Mouse (Mus musculus) forebrain, embryonic 12.5 days (tissue): ENCODE results near the gene Ankef1. TPM values are rescaled to one million over a fixed set of nuclear protein-coding genes. Genes with fewer than 3 reads are reported as not detected.

ENCODE experiments used
- ATAC-seq: fragments of 200-750 bp; cut with Nextera tagmentation; 2 replicates; pipeline ENCODE4 v1.8.0; 2017; ENCODE audit warnings: moderate TSS enrichment; ENCODE audit not compliant: low FRiP score
- H3K27ac ChIP-seq: fragments of 300-500 bp; sonication (generic); 2 replicates; pipeline ENCODE4 v1.5.1; 2016; ENCODE audit warnings: mild to moderate bottlenecking
- H3K27me3 ChIP-seq: fragments of 300-500 bp; sonication (generic); 2 replicates; pipeline ENCODE4 v1.6.1; 2016; ENCODE audit warnings: mild to moderate bottlenecking
- H3K36me3 ChIP-seq: fragments of 300-500 bp; sonication (generic); replicated peaks from 2 replicates; pipeline ENCODE4 v1.6.1; 2016; ENCODE audit warnings: mild to moderate bottlenecking
- H3K4me1 ChIP-seq: fragments of 300-500 bp; sonication (generic); 2 replicates; pipeline ENCODE4 v1.6.1; 2016
- H3K4me2 ChIP-seq: fragments of 300-500 bp; sonication (generic); 2 replicates; pipeline ENCODE4 v1.6.1; 2016; ENCODE audit warnings: mild to moderate bottlenecking, moderate library complexity
- H3K4me3 ChIP-seq: fragments of 300-500 bp; sonication (generic); replicated peaks from 2 replicates; pipeline ENCODE4 v1.5.1; 2016; ENCODE audit warnings: mild to moderate bottlenecking
- H3K9ac ChIP-seq: fragments of 300-500 bp; sonication (generic); 2 replicates; pipeline ENCODE4 v1.6.1; 2016; ENCODE audit warnings: mild to moderate bottlenecking
- H3K9me3 ChIP-seq: fragments of 300-500 bp; sonication (generic); 2 replicates; pipeline ENCODE4 v1.6.1; 2016
- WGBS: fragments of 180-500 bp; shearing (Covaris S2); methylation state at CpG from one replicate; pipeline ENCODE4 v1.1.7; 2016; 5-methylcytosine and 5-hydroxymethylcytosine counted together
- polyA plus RNA-seq: library from polyadenylated mRNA; unstranded; fragments of >200 nt; fragmentation: Nextera tagmentation; extraction: Ambion mirVana; gene quantifications from 2 replicates; pipeline ENCODE4 v1.2.1, GENCODE M21; 2016

Ankef1 gene
- polyA plus RNA-seq, 1 experiment from 2014 or later: 0.66 TPM

DNA sequence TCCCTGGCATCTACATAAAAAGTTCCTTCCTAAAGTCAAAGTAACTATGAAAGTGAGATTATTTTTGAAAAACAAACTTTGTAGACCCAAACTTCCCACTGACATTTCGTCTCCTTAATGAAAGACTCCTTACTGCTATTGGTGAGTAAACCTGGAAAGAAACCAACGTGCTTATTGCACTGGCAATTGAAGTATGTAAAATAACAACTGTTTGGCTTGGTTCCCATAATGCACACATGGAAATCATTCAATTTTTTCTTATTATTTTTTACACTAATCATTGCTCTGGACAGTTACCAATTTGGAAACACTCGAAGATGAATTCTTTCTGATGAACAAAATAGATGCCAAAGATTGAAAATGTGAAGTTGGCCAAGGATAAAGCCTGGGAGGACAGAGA is 12.1 kb downstream of the Ankef1 start:
- no peaks in the 10 kb centered on the region for H3K9me3 ChIP-seq
- ATAC-seq: no peak
- no peak overlapping the region for H3K9ac ChIP-seq
- H3K4me1 ChIP-seq: peaks cover 7% of the 10 kb centered on the region
- H3K27ac ChIP-seq: no peak overlapping the region
- H3K36me3 ChIP-seq: no peaks in the 10 kb centered on the region
- H3K4me2 ChIP-seq: no peak overlapping the region
- no peaks in the 10 kb centered on the region for H3K27me3 ChIP-seq
- H3K4me3 ChIP-seq: no peak overlapping the region
- 89% methylated on average over 3 of the region's 3 CpGs for WGBS

DNA sequence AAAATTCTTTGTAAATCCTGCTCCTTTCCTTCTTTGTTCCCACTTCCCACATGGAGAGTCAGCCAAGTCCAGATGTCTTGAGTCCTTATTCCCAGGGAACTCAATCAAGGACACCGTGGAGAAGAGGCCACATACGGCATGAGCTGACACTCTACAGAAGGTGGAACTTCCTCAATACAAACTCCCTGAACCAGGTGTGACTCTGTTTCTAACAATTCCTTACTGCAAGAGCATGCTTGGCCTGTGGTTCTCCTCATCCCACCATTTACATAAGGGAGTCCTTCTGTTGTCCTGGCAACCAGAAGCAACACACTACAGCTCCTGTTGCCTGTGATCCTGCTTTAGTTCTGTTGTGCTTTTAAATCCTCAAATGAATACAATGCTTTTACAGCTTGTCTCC is 13.8 kb downstream of the Ankef1 start:
- H3K4me2 ChIP-seq: no peak overlapping the region
- no peaks in the 10 kb centered on the region for H3K36me3 ChIP-seq
- no peak overlapping the region for H3K9ac ChIP-seq
- WGBS: 90% methylated on average over 2 of the region's 2 CpGs
- H3K27ac ChIP-seq: no peak overlapping the region
- no peaks in the 10 kb centered on the region for H3K9me3 ChIP-seq
- ATAC-seq: no peak
- H3K27me3 ChIP-seq: no peaks in the 10 kb centered on the region
- H3K4me1 ChIP-seq: peaks cover 7% of the 10 kb centered on the region
- H3K4me3 ChIP-seq: no peak overlapping the region

DNA sequence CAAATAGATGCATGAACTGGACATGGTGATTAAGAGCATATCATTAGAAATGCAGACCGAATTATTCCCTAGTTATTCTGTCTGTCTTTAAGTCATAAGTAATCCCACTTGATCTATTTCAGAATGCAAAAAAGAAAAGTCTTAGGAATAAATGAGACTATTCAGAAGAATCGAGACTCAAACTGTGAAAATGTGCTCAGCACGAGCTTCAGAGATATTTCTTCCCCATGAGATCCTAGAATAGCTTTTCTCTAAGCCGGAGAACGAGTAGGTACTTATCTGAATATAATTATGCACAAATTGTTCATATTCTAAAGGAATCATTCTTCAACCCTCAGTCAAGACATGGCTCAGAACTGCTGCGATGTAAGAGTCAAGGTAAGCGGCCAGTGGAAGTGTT is 27.2 kb downstream of the Ankef1 start:
- Histone ChIP-seq H3K9ac (no peak overlapping the region), H3K27ac (no peak overlapping the region), H3K4me2 (no peak overlapping the region), H3K36me3 (no peaks in the 10 kb centered on the region), H3K4me1 (no peaks in the 10 kb centered on the region), H3K4me3 (no peak overlapping the region), H3K27me3 (no peaks in the 10 kb centered on the region), H3K9me3 (no peaks in the 10 kb centered on the region)
- no peak for ATAC-seq
- 79% methylated on average over 7 of the region's 7 CpGs for WGBS

- Histone ChIP-seq H3K9me3 (no peaks in the 10 kb centered on the region), H3K27ac (peak overlapping the region; percentile 36; the same call in 1 of the 2 replicates), H3K4me1 (no peaks in the 10 kb centered on the region), H3K4me2 (peak overlapping the region; percentile 62), H3K27me3 (no peaks in the 10 kb centered on the region), H3K36me3 (no peaks in the 10 kb centered on the region), H3K9ac (peak overlapping the region; percentile 57; the same call in 1 of the 2 replicates), H3K4me3 (peak overlapping the region; percentile 53)
- ATAC-seq: peak; percentile 99
- WGBS: under 1% methylated on average over 23 of the region's 23 CpGs
Measured at GRCm38 (mm10) chr2:136532033-136532432, 30.3 kb downstream of the Ankef1 start.

DNA sequence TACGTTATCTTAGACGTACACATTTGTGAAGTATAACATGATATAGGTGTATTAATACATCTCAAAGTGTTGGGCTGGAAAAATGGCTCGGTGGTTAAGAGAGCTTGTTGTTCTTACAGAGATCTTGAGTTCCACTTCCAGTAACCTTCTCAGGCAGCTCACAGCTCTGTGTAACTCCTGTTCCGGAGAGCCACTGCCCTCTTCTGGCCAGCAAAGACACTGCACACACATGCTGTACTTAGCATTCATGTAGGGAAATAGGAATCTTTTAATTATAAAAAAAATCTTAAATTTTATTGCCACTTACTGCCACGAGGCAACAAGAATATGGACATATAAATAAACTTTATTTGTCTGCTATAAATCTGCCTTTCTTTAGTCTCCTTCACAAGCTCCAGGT is 56.3 kb downstream of the Ankef1 start:
- 74% methylated on average over 5 of the region's 5 CpGs for WGBS
- H3K9ac ChIP-seq: no peak overlapping the region
- H3K4me1 ChIP-seq: no peaks in the 10 kb centered on the region

DNA sequence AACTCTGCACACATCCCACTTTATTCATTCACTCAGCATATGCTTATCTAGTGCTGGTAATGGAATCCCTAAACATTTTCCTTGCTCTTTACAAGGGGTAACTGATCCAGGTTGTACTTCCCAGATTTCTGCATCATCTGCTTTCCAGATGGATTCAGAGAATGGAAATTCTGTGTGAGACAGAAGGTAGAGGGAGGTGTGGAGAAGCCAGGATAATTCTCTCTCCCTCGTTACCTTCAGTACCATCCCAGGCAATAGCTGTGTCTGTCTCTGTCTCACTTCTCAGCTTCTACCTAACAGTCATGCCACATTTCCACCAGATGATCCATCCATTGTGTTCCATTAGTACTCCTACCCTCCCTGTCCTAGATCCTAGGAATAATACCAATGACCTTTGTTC is 60.6 kb downstream of the Ankef1 start:
- H3K27ac ChIP-seq: no peak overlapping the region
- H3K9ac ChIP-seq: no peak overlapping the region
- H3K9me3 ChIP-seq: no peaks in the 10 kb centered on the region
- no peak for ATAC-seq
- H3K36me3 ChIP-seq: no peaks in the 10 kb centered on the region
- H3K4me1 ChIP-seq: no peaks in the 10 kb centered on the region
- 90% methylated on average over 1 of the region's 1 CpGs for WGBS
- no peaks in the 10 kb centered on the region for H3K27me3 ChIP-seq
- H3K4me2 ChIP-seq: no peak overlapping the region
- no peak overlapping the region for H3K4me3 ChIP-seq

More for the DNA sequence above, 56.3 kb downstream of the Ankef1 start:
- no peak overlapping the region for H3K4me2 ChIP-seq
- H3K27me3 ChIP-seq: no peaks in the 10 kb centered on the region
- H3K9me3 ChIP-seq: no peaks in the 10 kb centered on the region
- no peaks in the 10 kb centered on the region for H3K36me3 ChIP-seq
- H3K27ac ChIP-seq: no peak overlapping the region
- ATAC-seq: 0 out of 2 replicates have a peak, but pooled peaks have one; percentile 44
- no peak overlapping the region for H3K4me3 ChIP-seq

DNA sequence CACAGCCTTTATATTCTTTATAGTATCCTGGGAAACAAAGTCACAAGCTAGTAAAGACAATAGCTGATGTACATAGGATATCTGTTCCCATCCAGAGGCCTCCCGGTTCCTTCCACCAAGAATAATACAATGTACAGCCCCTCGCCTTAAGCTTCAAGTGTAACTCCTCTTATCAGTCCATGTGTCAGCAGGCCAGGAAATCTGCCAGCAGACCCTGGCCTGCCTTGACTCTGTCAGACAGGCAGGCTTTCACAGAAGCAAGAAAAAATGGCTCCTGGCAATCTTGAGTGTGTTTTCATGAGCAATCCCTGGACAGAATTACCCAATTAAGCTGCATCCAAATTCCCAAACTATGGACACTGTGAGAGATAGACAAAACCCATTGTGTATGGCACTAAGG is 69.1 kb downstream of the Ankef1 start:
- no peaks in the 10 kb centered on the region for H3K4me1 ChIP-seq
- no peak overlapping the region for H3K4me3 ChIP-seq
- H3K4me2 ChIP-seq: no peak overlapping the region
- H3K9me3 ChIP-seq: no peaks in the 10 kb centered on the region
- H3K9ac ChIP-seq: no peak overlapping the region
- H3K27me3 ChIP-seq: no peaks in the 10 kb centered on the region
- no peak overlapping the region for H3K27ac ChIP-seq
- ATAC-seq: no peak
- 88% methylated on average over 2 of the region's 2 CpGs for WGBS
- H3K36me3 ChIP-seq: no peaks in the 10 kb centered on the region

- Histone ChIP-seq H3K27me3 (no peaks in the 10 kb centered on the region), H3K9me3 (no peaks in the 10 kb centered on the region), H3K27ac (no peak overlapping the region), H3K4me3 (no peak overlapping the region), H3K36me3 (no peaks in the 10 kb centered on the region), H3K4me1 (no peaks in the 10 kb centered on the region), H3K4me2 (no peak overlapping the region), H3K9ac (no peak overlapping the region)
- WGBS: 16% methylated on average over 2 of the region's 2 CpGs
- ATAC-seq: peak; percentile 58; the same call in 1 of the 2 replicates
Measured at GRCm38 (mm10) chr2:136582762-136583161, 81.1 kb downstream of the Ankef1 start.

DNA sequence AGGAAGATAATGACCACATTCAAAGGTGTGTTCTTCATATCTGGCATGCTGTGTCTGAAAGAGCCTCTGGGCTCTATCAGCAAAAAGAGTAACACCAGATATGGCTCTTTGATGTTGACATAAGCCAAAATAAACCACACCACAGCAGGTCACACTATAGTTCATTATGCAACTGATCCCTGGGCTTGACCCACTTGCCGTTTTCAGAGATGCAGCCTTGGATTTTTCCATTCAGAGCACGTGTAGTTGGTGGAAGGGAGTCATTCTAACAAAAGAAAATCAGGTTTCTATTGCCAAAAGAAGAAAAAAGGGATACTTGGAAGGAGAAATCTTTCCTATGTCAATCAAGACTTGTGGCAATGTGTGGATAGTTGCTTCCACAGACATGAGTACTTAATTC is 87.1 kb downstream of the Ankef1 start:
- Histone ChIP-seq H3K4me2 (no peak overlapping the region), H3K4me1 (no peaks in the 10 kb centered on the region), H3K27ac (no peak overlapping the region), H3K9ac (no peak overlapping the region), H3K27me3 (no peaks in the 10 kb centered on the region), H3K36me3 (no peaks in the 10 kb centered on the region), H3K4me3 (no peak overlapping the region), H3K9me3 (no peaks in the 10 kb centered on the region)
- ATAC-seq: no peak
- 36% methylated on average over 2 of the region's 2 CpGs for WGBS

DNA sequence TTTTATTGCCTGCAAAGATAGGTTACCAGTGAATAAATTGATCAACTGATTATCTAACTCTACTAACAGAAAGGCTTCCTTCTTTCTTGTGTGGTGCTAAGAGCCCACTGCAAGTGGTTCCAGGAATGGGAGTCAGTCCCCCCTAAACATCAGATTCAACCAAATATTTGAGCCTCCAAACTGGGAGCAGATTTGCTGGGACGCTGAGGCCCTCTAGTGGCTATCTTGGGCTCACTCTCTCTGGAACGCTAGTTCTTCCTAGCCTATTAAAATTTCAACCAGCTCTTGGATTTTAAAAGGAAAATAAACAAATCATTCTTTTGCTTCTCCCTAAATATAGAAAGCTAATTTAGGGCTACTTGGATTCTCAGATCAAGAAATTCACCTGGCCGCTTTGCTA is 94.7 kb downstream of the Ankef1 start:
- no peaks in the 10 kb centered on the region for H3K36me3 ChIP-seq
- no peaks in the 10 kb centered on the region for H3K27me3 ChIP-seq
- H3K27ac ChIP-seq: no peak overlapping the region
- H3K4me3 ChIP-seq: no peak overlapping the region
- no peaks in the 10 kb centered on the region for H3K4me1 ChIP-seq
- H3K9ac ChIP-seq: no peak overlapping the region
- WGBS: 23% methylated on average over 3 of the region's 3 CpGs
- ATAC-seq: peak; percentile 55; the same call in 1 of the 2 replicates
- H3K4me2 ChIP-seq: no peak overlapping the region
- H3K9me3 ChIP-seq: no peaks in the 10 kb centered on the region

DNA sequence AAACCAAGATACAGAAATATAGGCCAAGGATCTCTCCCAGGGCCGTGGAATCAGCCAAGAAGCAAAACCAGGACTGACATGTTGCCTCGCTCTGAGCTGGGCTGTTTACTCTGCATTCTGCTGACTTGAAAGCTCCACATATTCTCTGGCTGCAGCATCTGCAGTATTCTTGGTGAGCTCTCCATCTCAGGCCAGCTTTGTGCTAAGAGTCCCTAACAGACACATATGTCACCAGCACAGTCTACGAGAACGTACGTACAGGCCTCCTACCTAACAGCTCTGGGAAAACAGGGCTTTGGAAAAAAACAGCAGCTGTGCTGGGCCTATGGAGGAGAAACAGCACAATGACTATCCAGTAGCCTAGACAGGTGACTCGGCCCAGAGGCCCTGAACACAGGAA is 97.0 kb downstream of the Ankef1 start:
- WGBS: 84% methylated on average over 6 of the region's 6 CpGs
- Histone ChIP-seq H3K36me3 (no peaks in the 10 kb centered on the region), H3K4me3 (no peak overlapping the region), H3K9me3 (no peaks in the 10 kb centered on the region), H3K9ac (no peak overlapping the region), H3K4me1 (no peaks in the 10 kb centered on the region), H3K27me3 (no peaks in the 10 kb centered on the region), H3K27ac (no peak overlapping the region), H3K4me2 (no peak overlapping the region)
- no peak for ATAC-seq

GRCm38 (mm10) chr2:136600651-136601170 is 99.0 kb downstream of the Ankef1 start:
- Histone ChIP-seq H3K9me3 (no peaks in the 10 kb centered on the region), H3K4me3 (no peak overlapping the region), H3K27ac (no peak overlapping the region), H3K36me3 (no peaks in the 10 kb centered on the region), H3K4me2 (no peak overlapping the region), H3K27me3 (no peaks in the 10 kb centered on the region), H3K9ac (no peak overlapping the region), H3K4me1 (no peaks in the 10 kb centered on the region)
- 90% methylated on average over 5 of the region's 5 CpGs for WGBS
- ATAC-seq: no peak

GRCm38 (mm10) chr2:136601206-136601605 is 99.5 kb downstream of the Ankef1 start:
- Histone ChIP-seq H3K27me3 (no peaks in the 10 kb centered on the region), H3K27ac (no peak overlapping the region), H3K4me3 (no peak overlapping the region), H3K9me3 (no peaks in the 10 kb centered on the region), H3K4me1 (no peaks in the 10 kb centered on the region), H3K9ac (no peak overlapping the region), H3K4me2 (no peak overlapping the region), H3K36me3 (no peaks in the 10 kb centered on the region)
- no peak for ATAC-seq
- WGBS: 80% methylated on average over 4 of the region's 4 CpGs
